ENCODE assay signal across 12 mouse cellular contexts in genomic region chr19:46214541-46214940, GRCm38 (mm10).
"Had no signal": no experiment of that assay in that cellular context is flagged by ENCODE, and none has a peak within 500 bp of the region (broad histone marks: within the 10 kb centered on the region; RNA-seq: fewer than 3 reads in every experiment).

No protein-coding gene starts in this region.

- H3K27me3 ChIP-seq: limb, embryonic 13.5 days; midbrain, embryonic 13.5 days; neural tube, embryonic 12.5 days; stomach, embryonic 15.5 days had no signal

- H3K9me3 ChIP-seq: limb, embryonic 13.5 days; midbrain, embryonic 13.5 days; neural tube, embryonic 12.5 days; stomach, embryonic 15.5 days had no signal

- H3K4me2 ChIP-seq: limb, embryonic 13.5 days; midbrain, embryonic 13.5 days; neural tube, embryonic 12.5 days; stomach, embryonic 15.5 days had no signal

- H3K27ac ChIP-seq: layer of hippocampus, adult 2 months; liver, embryonic 14.5 days; midbrain, embryonic 13.5 days; neural tube, embryonic 12.5 days had no signal

- ATAC-seq: midbrain, embryonic 13.5 days had no signal

- DNase-seq: kidney, postnatal 10 days; left cerebral cortex, postnatal 4 days; lung, adult 18-20 months; right cerebral cortex, postnatal 14 days; thymus, adult 2 months; thymus, postnatal 25 days had no signal

- H3K36me3 ChIP-seq: limb, embryonic 13.5 days; midbrain, embryonic 13.5 days; neural tube, embryonic 12.5 days; stomach, embryonic 15.5 days had no signal

- H3K9ac ChIP-seq: limb, embryonic 13.5 days; liver, embryonic 14.5 days; midbrain, embryonic 13.5 days; neural tube, embryonic 12.5 days; stomach, embryonic 15.5 days had no signal

- H3K4me3 ChIP-seq: layer of hippocampus, adult 2 months; limb, embryonic 13.5 days; midbrain, embryonic 13.5 days; neural tube, embryonic 12.5 days; stomach, embryonic 15.5 days had no signal

- H3K4me1 ChIP-seq: midbrain, embryonic 13.5 days; neural tube, embryonic 12.5 days had no signal
